Mouse (Mus musculus) forebrain, postnatal 0 days (tissue): Measurements from ENCODE around the gene Fam216b. TPM values are rescaled to one million over a fixed set of nuclear protein-coding genes. Genes with fewer than 3 reads are reported as not detected.

Source experiments
- ATAC-seq: fragments of 200-750 bp; cut with Nextera tagmentation; 2 replicates; pipeline ENCODE4 v1.8.0; 2017; ENCODE audit warnings: mild to moderate bottlenecking, moderate library complexity
- DNase-seq: peaks from one replicate; pipeline ENCODE4 v3.0.0-alpha.2; 2015
- H3K27ac ChIP-seq: fragments of 300-500 bp; sonication (generic); 2 replicates; pipeline ENCODE4 v1.5.1; 2014; ENCODE audit warnings: low read depth, mild to moderate bottlenecking, antibody characterized with exemption, low read length, moderate library complexity, mixed read lengths
- H3K27me3 ChIP-seq: fragments of 300-500 bp; sonication (generic); 2 replicates; pipeline ENCODE4 v1.6.1; 2014; ENCODE audit warnings: mild to moderate bottlenecking, low read length, mixed read lengths; ENCODE audit not compliant: insufficient read depth
- H3K36me3 ChIP-seq: fragments of 300-500 bp; sonication (generic); 2 replicates; pipeline ENCODE4 v1.6.1; 2014; ENCODE audit warnings: mild to moderate bottlenecking, moderate library complexity; ENCODE audit not compliant: insufficient read depth
- H3K4me1 ChIP-seq: fragments of 300-500 bp; sonication (generic); 2 replicates; pipeline ENCODE4 v1.6.1; 2014; ENCODE audit warnings: antibody characterized with exemption; ENCODE audit not compliant: insufficient read depth
- H3K4me2 ChIP-seq: fragments of 300-500 bp; sonication (generic); 2 replicates; pipeline ENCODE4 v1.6.1; 2014; ENCODE audit warnings: low read depth, mild to moderate bottlenecking, moderate library complexity
- H3K4me3 ChIP-seq: fragments of 300-500 bp; sonication (generic); 2 replicates; pipeline ENCODE4 v1.5.1; 2014; ENCODE audit warnings: low read depth, low read length, mixed read lengths
- H3K9ac ChIP-seq: fragments of 300-500 bp; sonication (generic); 2 replicates; pipeline ENCODE4 v1.6.1; 2014; ENCODE audit warnings: mild to moderate bottlenecking
- H3K9me3 ChIP-seq: fragments of 300-500 bp; sonication (generic); 2 replicates; pipeline ENCODE4 v1.6.1; 2016; ENCODE audit warnings: low read length
- CTCF ChIP-seq: sonication (generic); IDR thresholded peaks from 2 replicates; pipeline ENCODE4 v1.5.1; 2016; ENCODE audit warnings: antibody characterized with exemption, control low read depth, low read depth
- WGBS: fragments of 180-500 bp; shearing (Covaris S2); extraction: QIAGEN DNeasy Blood & Tissue Kit; methylation state at CpG from one replicate; pipeline ENCODE4 v1.1.7; 2014; 5-methylcytosine and 5-hydroxymethylcytosine counted together
- polyA plus RNA-seq: library from polyadenylated mRNA; unstranded; fragments of >200 nt; fragmentation: Nextera tagmentation; extraction: Ambion mirVana; gene quantifications from 2 replicates; pipeline ENCODE4 v1.2.1, GENCODE M21; 2015
- total RNA-seq: library from RNA; depleted of rRNA; stranded (reverse); fragments of >200 nt; gene quantifications from 2 replicates; pipeline ENCODE4 v1.2.3, GENCODE M21; 2014; rRNA removed

Gene Fam216b
- total RNA-seq: 2.6 and 4.5 TPM in 2 replicates
- polyA plus RNA-seq: 2.6 and 3.8 TPM in 2 replicates

- DNase-seq (no peak), ATAC-seq (no peak)
- no peak for TF ChIP-seq CTCF
- Histone ChIP-seq H3K27ac (no peak within 1 kb of the TSS), H3K4me1 (no peaks in the 10 kb centered on the region), H3K4me3 (no peak within 1 kb of the TSS), H3K9me3 (no peaks in the 10 kb centered on the region), H3K9ac (no peak within 1 kb of the TSS), H3K27me3 (no peaks in the 10 kb centered on the region), H3K4me2 (no peak within 1 kb of the TSS), H3K36me3 (no peaks in the 10 kb centered on the region)
- 79% methylated on average over 6 of the region's 6 CpGs for WGBS
These were observed at the start of gene Fam216b for GRCm38 (mm10) chr14:78088907-78089306. Gene Fam216b (minus strand): TSS chr14:78089007.

- no peaks in the 10 kb centered on the region for H3K36me3 ChIP-seq
- 8% methylated on average over 5 of the region's 5 CpGs for WGBS
- no peaks in the 10 kb centered on the region for H3K27me3 ChIP-seq
- H3K9ac ChIP-seq: no peak overlapping the region
- no peaks in the 10 kb centered on the region for H3K9me3 ChIP-seq
- DNase-seq: peak; percentile 55
- peak; percentile 87 for ATAC-seq
- TF ChIP-seq CTCF: no peak
- H3K4me2 ChIP-seq: no peak overlapping the region
- no peak overlapping the region for H3K27ac ChIP-seq
- no peak overlapping the region for H3K4me3 ChIP-seq
- peaks cover 5% of the 10 kb centered on the region; the same call in 1 of the 2 replicates for H3K4me1 ChIP-seq
These were observed 43.7 kb upstream of the Fam216b start for GRCm38 (mm10) chr14:78132368-78133052.

- Histone ChIP-seq H3K9ac (no peak overlapping the region), H3K4me2 (no peak overlapping the region), H3K4me1 (no peaks in the 10 kb centered on the region), H3K9me3 (no peaks in the 10 kb centered on the region), H3K4me3 (no peak overlapping the region), H3K36me3 (no peaks in the 10 kb centered on the region), H3K27me3 (no peaks in the 10 kb centered on the region), H3K27ac (no peak overlapping the region)
- no peak for TF ChIP-seq CTCF
- 69% methylated on average over 3 of the region's 3 CpGs for WGBS
- DNase-seq (no peak), ATAC-seq (no peak)
These were observed 37.9 kb upstream of the Fam216b start for GRCm38 (mm10) chr14:78126670-78127069.

GRCm38 (mm10) chr14:78120286-78120685 lies 31.5 kb upstream of the Fam216b start:
- H3K27ac ChIP-seq: no peak overlapping the region
- no peak overlapping the region for H3K4me3 ChIP-seq
- H3K27me3 ChIP-seq: no peaks in the 10 kb centered on the region
- H3K4me2 ChIP-seq: no peak overlapping the region
- DNase-seq (no peak), ATAC-seq (no peak)
- H3K9me3 ChIP-seq: no peaks in the 10 kb centered on the region
- H3K9ac ChIP-seq: no peak overlapping the region
- H3K36me3 ChIP-seq: no peaks in the 10 kb centered on the region
- TF ChIP-seq CTCF: no peak
- H3K4me1 ChIP-seq: no peaks in the 10 kb centered on the region; the same call in 1 of the 2 replicates
- 14% methylated on average over 3 of the region's 3 CpGs for WGBS

- WGBS: 55% methylated on average over 10 of the region's 10 CpGs
- H3K9me3 ChIP-seq: no peaks in the 10 kb centered on the region
These were observed 30.8 kb upstream of the Fam216b start for GRCm38 (mm10) chr14:78119449-78120200.

GRCm38 (mm10) chr14:78117671-78118070 lies 28.9 kb upstream of the Fam216b start:
- H3K27me3 ChIP-seq: no peaks in the 10 kb centered on the region
- WGBS: 42% methylated on average over 4 of the region's 4 CpGs
- no peak overlapping the region for H3K4me3 ChIP-seq
- no peaks in the 10 kb centered on the region for H3K36me3 ChIP-seq
- H3K9ac ChIP-seq: no peak overlapping the region
- ATAC-seq (no peak), DNase-seq (no peak)
- H3K27ac ChIP-seq: no peak overlapping the region
- H3K4me2 ChIP-seq: no peak overlapping the region
- no peaks in the 10 kb centered on the region; the same call in 1 of the 2 replicates for H3K4me1 ChIP-seq
- TF ChIP-seq CTCF: no peak
- H3K9me3 ChIP-seq: no peaks in the 10 kb centered on the region

More at GRCm38 (mm10) chr14:78119449-78120200, 30.8 kb upstream of the Fam216b start:
- TF ChIP-seq CTCF: no peak
- ATAC-seq (no peak), DNase-seq (no peak)
- Histone ChIP-seq H3K4me1 (no peaks in the 10 kb centered on the region; the same call in 1 of the 2 replicates), H3K4me3 (no peak overlapping the region), H3K27me3 (no peaks in the 10 kb centered on the region), H3K9ac (no peak overlapping the region), H3K27ac (no peak overlapping the region), H3K4me2 (no peak overlapping the region), H3K36me3 (no peaks in the 10 kb centered on the region)

DNA sequence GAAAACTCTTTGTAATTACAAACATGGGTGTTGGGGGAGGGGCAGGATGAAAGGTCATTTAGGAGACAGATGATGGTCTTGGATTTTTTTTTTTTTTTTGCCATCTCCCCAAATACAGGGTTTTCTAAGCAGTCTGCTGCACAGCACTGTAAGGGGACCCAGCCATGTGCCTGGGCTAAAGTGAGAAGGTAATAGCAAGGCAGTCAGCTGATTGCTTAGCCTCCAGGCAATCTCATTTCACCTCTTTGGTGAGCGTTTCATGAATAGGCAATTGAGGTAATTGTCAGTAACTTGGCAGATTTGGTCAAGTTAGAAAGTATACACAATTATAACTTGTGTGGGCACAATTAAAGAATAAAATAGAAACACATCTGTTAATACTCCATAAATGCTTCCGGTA lies 28.5 kb upstream of the Fam216b start:
- no peak overlapping the region for H3K4me2 ChIP-seq
- no peaks in the 10 kb centered on the region for H3K36me3 ChIP-seq
- no peak overlapping the region for H3K9ac ChIP-seq
- DNase-seq (no peak), ATAC-seq (no peak)
- no peak overlapping the region for H3K27ac ChIP-seq
- H3K4me3 ChIP-seq: no peak overlapping the region
- TF ChIP-seq CTCF: no peak
- H3K4me1 ChIP-seq: no peaks in the 10 kb centered on the region; the same call in 1 of the 2 replicates
- H3K27me3 ChIP-seq: no peaks in the 10 kb centered on the region
- 22% methylated on average over 2 of the region's 2 CpGs for WGBS
- H3K9me3 ChIP-seq: no peaks in the 10 kb centered on the region
